Comparison of ENCODE assay signal across 21 mouse cellular contexts in the genomic region with DNA sequence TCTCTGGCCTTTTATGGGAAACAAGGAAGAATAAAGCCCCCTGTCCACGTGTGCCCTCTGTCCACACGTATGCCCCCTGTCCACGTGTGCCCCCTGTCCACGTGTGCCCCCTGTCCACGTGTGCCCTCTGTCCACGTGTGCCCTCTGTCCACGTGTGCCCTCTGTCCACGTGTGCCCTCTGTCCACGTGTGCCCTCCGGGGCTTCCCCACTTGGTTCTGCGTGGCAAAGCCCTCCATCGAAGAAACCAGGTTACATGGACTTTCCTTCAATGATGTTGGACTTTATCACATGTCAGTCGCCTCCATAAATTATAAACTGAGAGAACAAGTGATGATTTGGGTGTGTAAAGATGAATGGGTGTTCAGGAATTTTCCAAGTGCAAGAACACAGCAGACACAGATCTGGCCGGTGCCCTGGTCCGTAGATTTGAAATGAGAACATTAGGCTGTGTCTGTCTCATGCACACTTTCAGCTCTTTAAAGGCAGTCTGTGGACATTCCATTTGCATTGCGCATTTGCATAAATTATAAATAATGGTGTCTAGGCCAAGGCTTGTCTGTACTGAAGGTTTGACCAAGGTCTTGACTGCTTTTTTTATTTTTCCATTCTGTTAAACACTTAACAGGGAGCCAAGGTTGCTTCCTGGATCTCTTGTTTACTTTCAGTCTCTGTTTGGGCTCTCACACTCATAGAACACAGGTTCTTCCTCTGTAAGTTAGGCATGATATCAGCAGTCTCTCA.
"Had no signal": no experiment of that assay in that cellular context is flagged by ENCODE, and none has a peak within 500 bp of the region (broad histone marks: within the 10 kb centered on the region; RNA-seq: fewer than 3 reads in every experiment).

No protein-coding gene starts in this region.

- H3K27me3 ChIP-seq: liver, embryonic 15.5 days; megakaryocyte, embryonic 14.5 days; midbrain, embryonic 12.5 days; neural tube, embryonic 13.5 days; neural tube, embryonic 15.5 days had no signal

- H3K4me3 ChIP-seq: liver, embryonic 15.5 days; megakaryocyte, embryonic 14.5 days; midbrain, embryonic 10.5 days; midbrain, embryonic 12.5 days; myocyte; neural tube, embryonic 13.5 days; neural tube, embryonic 15.5 days had no signal

- H3K36me3 ChIP-seq: liver, embryonic 15.5 days; midbrain, embryonic 10.5 days; midbrain, embryonic 12.5 days; neural tube, embryonic 13.5 days; neural tube, embryonic 15.5 days had no signal

- H3K9me3 ChIP-seq: liver, embryonic 15.5 days; midbrain, embryonic 10.5 days; midbrain, embryonic 12.5 days; neural tube, embryonic 13.5 days; neural tube, embryonic 15.5 days had no signal

- H3K9ac ChIP-seq: liver, embryonic 15.5 days; liver, postnatal 0 days; lung, embryonic 14.5 days; midbrain, embryonic 12.5 days; neural tube, embryonic 13.5 days; neural tube, embryonic 15.5 days had no signal

- H3K4me2 ChIP-seq: liver, embryonic 15.5 days; lung, embryonic 14.5 days; midbrain, embryonic 12.5 days; neural tube, embryonic 13.5 days; neural tube, embryonic 15.5 days had no signal

- ATAC-seq: liver, postnatal 0 days; midbrain, embryonic 16.5 days had no signal

- H3K4me1 ChIP-seq: liver, embryonic 15.5 days; megakaryocyte, embryonic 14.5 days had no signal

- DNase-seq: liver, postnatal 0 days; lung, embryonic 14.5 days; lung, postnatal 36 days; midbrain, embryonic 14.5 days; retina, postnatal 1 day; right cerebral cortex, adult 18-20 months; right cerebral cortex, postnatal 25 days; right cerebral cortex, postnatal 4 days; spleen, adult 18-20 months; thymus, adult 18-20 months; thymus, postnatal 14 days; thymus, postnatal 36 days had no signal

- H3K27ac ChIP-seq: liver, embryonic 15.5 days; macrophage; midbrain, embryonic 10.5 days; midbrain, embryonic 12.5 days; neural tube, embryonic 13.5 days; neural tube, embryonic 15.5 days had no signal
